Comparison of ENCODE assay signal across 8 mouse cellular contexts in genomic region chr7:31148756-31149155, GRCm38 (mm10). TPM values are rescaled to one million over a fixed set of nuclear protein-coding genes. Genes with fewer than 3 reads are reported as not detected.
DNase-seq lines count a peak whose midpoint lies in the region; ATAC-seq lines count a peak whose summit lies in the region.

No protein-coding gene starts in this region.

- no peaks in the 10 kb centered on the region; the same call in 1 of the 2 replicates for H3K9me3 ChIP-seq in embryonic facial prominence, embryonic 10.5 days
- H3K9me3 ChIP-seq in heart, embryonic 11.5 days (replicated peaks; ENCODE audit: control insufficient read depth, low read length), result no peaks in the 10 kb centered on the region
- no peaks in the 10 kb centered on the region for H3K9me3 ChIP-seq in kidney, embryonic 14.5 days (ENCODE audit: control insufficient read depth, low read length)

- H3K36me3 ChIP-seq in embryonic facial prominence, embryonic 10.5 days (replicated peaks), result peaks cover 42% of the 10 kb centered on the region
- 0 out of 2 replicates have a peak, but pooled peaks cover 3% of the 10 kb centered on the region for H3K36me3 ChIP-seq in heart, embryonic 11.5 days (ENCODE audit: control insufficient read depth, insufficient read depth, low read length)
- peaks cover 9% of the 10 kb centered on the region; the same call in 1 of the 2 replicates for H3K36me3 ChIP-seq in kidney, embryonic 14.5 days (ENCODE audit: control insufficient read depth, insufficient read depth, low read length)

- no peaks in the 10 kb centered on the region for H3K27me3 ChIP-seq in embryonic facial prominence, embryonic 10.5 days (replicated peaks; ENCODE audit: low read depth, poor library complexity, severe bottlenecking)
- no peaks in the 10 kb centered on the region for H3K27me3 ChIP-seq in heart, embryonic 11.5 days (ENCODE audit: control insufficient read depth, insufficient read depth, low read length)
- no peaks in the 10 kb centered on the region for H3K27me3 ChIP-seq in kidney, embryonic 14.5 days (ENCODE audit: control insufficient read depth, insufficient read depth, low read length)

- peak overlapping the region; percentile 93 for H3K4me3 ChIP-seq in embryonic facial prominence, embryonic 10.5 days
- H3K4me3 ChIP-seq in heart, embryonic 11.5 days (ENCODE audit: low read depth, low read length), result peak overlapping the region; percentile 93
- peak overlapping the region; percentile 88 for H3K4me3 ChIP-seq in kidney, embryonic 14.5 days (ENCODE audit: low read length)

- DNase-seq in 416B (ENCODE audit: low read depth), result peak; percentile 86
- peak; percentile 80 for DNase-seq in Muller cell, postnatal 12 days (ENCODE audit: inconsistent ontology term)
- peak; percentile 76 for DNase-seq in embryonic facial prominence, embryonic 10.5 days (ENCODE audit: low spot score)
- peak; percentile 83 for DNase-seq in lung, postnatal 10 days
- DNase-seq in layer of hippocampus, adult 8-10 months (ENCODE audit: low spot score in 2 of 2), result no peak

- ATAC-seq in heart, embryonic 11.5 days (replicated peaks; ENCODE audit: insufficient number of reproducible peaks, low FRiP score, low TSS enrichment), result peak; percentile 24; the same call in 1 of the 2 replicates
- 0 out of 2 replicates have a peak, but pooled peaks have one; percentile 5 for ATAC-seq in kidney, embryonic 14.5 days (ENCODE audit: low FRiP score, low TSS enrichment)
- peak; percentile 78 for ATAC-seq in neutrophil, adult 5-6 weeks (ENCODE audit: extremely low read depth, insufficient number of reproducible peaks, low FRiP score, poor library complexity, severe bottlenecking)

- H3K27ac ChIP-seq in embryonic facial prominence, embryonic 10.5 days (replicated peaks), result peak overlapping the region; percentile 98
- H3K27ac ChIP-seq in heart, embryonic 11.5 days (ENCODE audit: low read depth, low read length), result peak overlapping the region; percentile 67
- H3K27ac ChIP-seq in kidney, embryonic 14.5 days (ENCODE audit: low read depth, low read length), result peak overlapping the region; percentile 38; the same call in 1 of the 2 replicates

- WGBS in embryonic facial prominence, embryonic 10.5 days, result 4% methylated on average over 9 of the region's 9 CpGs
- WGBS in heart, embryonic 11.5 days (ENCODE audit: insufficient replicate concordance), result 5% methylated on average over 9 of the region's 9 CpGs
- 5% methylated on average over 9 of the region's 9 CpGs for WGBS in kidney, embryonic 14.5 days

- peak overlapping the region; percentile 97 for H3K9ac ChIP-seq in heart, embryonic 11.5 days (ENCODE audit: low read depth, low read length)
- peak overlapping the region; percentile 19; the same call in 1 of the 2 replicates for H3K9ac ChIP-seq in kidney, embryonic 14.5 days (ENCODE audit: low read depth, low read length)

- H3K4me2 ChIP-seq in heart, embryonic 11.5 days, result peak overlapping the region; percentile 78
- H3K4me2 ChIP-seq in kidney, embryonic 14.5 days (replicated peaks; ENCODE audit: low read depth, low read length), result peak overlapping the region; percentile 79

- peaks cover 39% of the 10 kb centered on the region for H3K4me1 ChIP-seq in embryonic facial prominence, embryonic 10.5 days
- H3K4me1 ChIP-seq in heart, embryonic 11.5 days (ENCODE audit: control insufficient read depth, insufficient read depth, low read length), result peaks cover 44% of the 10 kb centered on the region
- H3K4me1 ChIP-seq in kidney, embryonic 14.5 days (ENCODE audit: control insufficient read depth, insufficient read depth, low read length), result peaks cover 37% of the 10 kb centered on the region; the same call in 1 of the 2 replicates

RNA-seq across cellular contexts. Expression of gene Gramd1a, which starts 6.9 kb away (rescaled TPM):
- 96.1 and 102 TPM in 2 replicates for polyA plus RNA-seq in embryonic facial prominence, embryonic 10.5 days (2016; fragmentation: Nextera tagmentation; extraction: Ambion mirVana)
- polyA plus RNA-seq in heart, embryonic 11.5 days (2014; fragmentation: Nextera tagmentation; extraction: Ambion mirVana), result 49.0 and 55.9 TPM in 2 replicates
- 50.3 and 61.9 TPM in 2 replicates for polyA plus RNA-seq in kidney, embryonic 14.5 days (2014; fragmentation: Nextera tagmentation; extraction: Ambion mirVana)
- total RNA-seq in neutrophil, adult 5-6 weeks (2017), result 187 and 202 TPM in 2 replicates
- 100 to 1,000 TPM; 115 to 132 (median 125) TPM for total RNA-seq in layer of hippocampus, adult 8-10 months (2022)

RNA-seq across cellular contexts. Expression of gene Scn1b, which starts 22.0 kb away (rescaled TPM):
- 1.2 and 1.3 TPM in 2 replicates for polyA plus RNA-seq in embryonic facial prominence, embryonic 10.5 days (2016; fragmentation: Nextera tagmentation; extraction: Ambion mirVana)
- polyA plus RNA-seq in heart, embryonic 11.5 days (2014; fragmentation: Nextera tagmentation; extraction: Ambion mirVana), result 3.0 TPM in 2 replicates
- 1.0 and 1.6 TPM in 2 replicates for polyA plus RNA-seq in kidney, embryonic 14.5 days (2014; fragmentation: Nextera tagmentation; extraction: Ambion mirVana)
- total RNA-seq in neutrophil, adult 5-6 weeks (2017), result 2.0 TPM in 1 of 2 replicates, not detected in the other
- 100 to 1,000 TPM; 572 to 623 (median 584) TPM for total RNA-seq in layer of hippocampus, adult 8-10 months (2022)

RNA-seq across cellular contexts. Expression of gene Hpn, which starts 33.7 kb away (rescaled TPM):
- 4.0 and 4.3 TPM in 2 replicates for polyA plus RNA-seq in embryonic facial prominence, embryonic 10.5 days (2016; fragmentation: Nextera tagmentation; extraction: Ambion mirVana)
- polyA plus RNA-seq in heart, embryonic 11.5 days (2014; fragmentation: Nextera tagmentation; extraction: Ambion mirVana), result 2.7 and 3.3 TPM in 2 replicates
- 26.4 and 27.5 TPM in 2 replicates for polyA plus RNA-seq in kidney, embryonic 14.5 days (2014; fragmentation: Nextera tagmentation; extraction: Ambion mirVana)
- total RNA-seq in neutrophil, adult 5-6 weeks (2017), result 1.2 TPM in 1 of 2 replicates, not detected in the other
- total RNA-seq in layer of hippocampus, adult 8-10 months (2022), result 1 to 10 TPM; 4.8 to 9.5 (median 5.4) TPM

Comparison
In these comparisons a context has a peak if more than half of its experiments do, and no peak if none do; other contexts are left out.
1. DNase-seq: peak in 416B (single experiment), Muller cell, postnatal 12 days (single experiment), embryonic facial prominence, embryonic 10.5 days (single experiment) and lung, postnatal 10 days (single experiment); none in layer of hippocampus, adult 8-10 months (0 of 2).
2. H3K27ac ChIP-seq: peak in every context shown above with its lines; median percentile 98 in embryonic facial prominence, embryonic 10.5 days; 67 in heart, embryonic 11.5 days; 38 in kidney, embryonic 14.5 days.
3. ATAC-seq: peak in every context shown above with its lines; median percentile 78 in neutrophil, adult 5-6 weeks; 24 in heart, embryonic 11.5 days; 5 in kidney, embryonic 14.5 days.
4. Peak in every context shown above with its lines, with median percentiles within 50 percentile points of each other: H3K4me3 ChIP-seq.